Mouse (Mus musculus): ENCODE data around the gene B3galt6.

B3galt6 gene

DNA sequence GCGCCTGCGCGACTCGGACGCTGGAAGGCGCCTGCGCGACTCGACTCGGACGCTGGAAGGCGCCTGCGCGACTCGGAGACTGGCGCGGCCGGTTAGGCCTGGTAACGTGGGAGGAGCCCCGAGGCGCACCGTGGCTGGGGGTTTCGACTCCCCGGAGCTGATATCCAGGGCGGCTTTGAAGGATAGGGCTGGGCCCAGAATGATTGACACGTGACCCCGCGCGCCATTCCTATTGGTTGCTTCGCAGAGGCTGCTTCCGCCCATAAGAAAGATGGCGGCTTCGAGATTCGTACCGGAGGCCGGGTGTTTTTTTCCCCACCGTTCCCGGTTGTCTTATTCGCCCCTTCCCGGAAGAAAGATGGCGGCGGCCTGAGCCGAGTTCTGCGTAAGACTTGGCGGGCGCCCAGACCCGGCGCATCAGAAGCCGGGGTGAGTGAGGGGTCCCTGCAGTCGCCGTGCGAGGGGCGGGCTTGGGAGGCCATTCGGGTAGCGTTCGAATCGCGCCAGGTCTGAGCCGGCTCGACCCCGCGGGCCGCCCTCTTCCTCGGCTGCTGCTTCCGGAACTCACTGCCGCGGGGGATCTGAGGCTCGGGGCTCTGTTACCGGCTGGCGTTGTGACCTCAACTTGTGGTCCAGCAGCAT lies 578 bp upstream of the B3galt6 start:
- in situ Hi-C loops (cut with MboI; ENCODE audit: unreplicated experiment in 2 of 2) = no loop called here

DNA sequence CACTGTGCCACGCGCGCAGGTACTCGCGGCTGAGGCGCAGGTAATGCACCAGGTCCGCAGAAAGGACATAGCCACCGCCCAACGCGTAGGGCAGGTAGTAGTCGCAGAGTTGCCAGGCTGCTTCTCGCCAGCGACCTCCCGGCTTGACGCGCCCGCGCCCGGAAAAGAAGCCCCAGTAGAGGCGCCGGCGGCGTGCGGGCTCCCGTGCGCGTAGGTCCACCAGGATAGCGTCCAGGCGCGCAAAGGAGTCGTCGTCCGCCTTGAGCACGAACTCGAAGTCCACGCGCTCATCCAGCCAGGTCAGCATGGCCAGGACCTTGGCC lies 580 bp downstream of the B3galt6 start:
- in situ Hi-C loops (cut with MboI; ENCODE audit: unreplicated experiment in 2 of 2) = no loop called here

DNA sequence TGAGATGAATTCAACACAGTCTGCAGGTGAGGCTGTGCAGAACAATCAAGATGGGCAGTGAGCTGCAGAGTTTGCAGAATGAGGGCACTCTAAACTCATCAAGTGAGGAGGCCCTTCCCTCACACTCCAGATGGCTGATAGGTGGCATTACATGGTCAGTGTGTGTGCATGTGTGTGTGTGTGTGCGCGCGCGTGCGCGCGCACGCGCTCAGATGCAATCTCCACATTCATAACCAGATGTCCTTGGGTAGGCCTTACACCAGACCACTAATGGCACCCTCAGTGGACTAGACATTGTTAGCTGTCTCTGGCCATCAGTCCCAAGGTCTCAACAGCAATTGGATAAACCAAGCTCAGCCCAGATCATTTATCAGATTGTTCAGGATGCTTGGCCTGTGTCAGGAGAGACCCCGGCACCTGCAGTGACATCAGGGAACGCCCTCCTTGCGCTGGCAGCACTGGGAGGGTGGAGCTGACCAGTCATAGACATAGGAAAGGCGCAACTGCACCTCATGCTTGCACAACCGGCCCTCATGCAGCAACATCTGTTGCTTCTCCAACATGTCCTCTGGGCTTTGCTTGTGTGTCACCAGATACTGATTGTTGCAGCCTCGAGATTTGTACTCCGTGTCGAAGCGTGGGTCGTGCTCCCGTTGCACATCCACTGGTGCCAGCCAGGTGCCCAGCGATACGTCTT lies 1.1 kb downstream of the B3galt6 start:
- in situ Hi-C loops (cut with MboI; ENCODE audit: unreplicated experiment in 2 of 2) = no loop called here

DNA sequence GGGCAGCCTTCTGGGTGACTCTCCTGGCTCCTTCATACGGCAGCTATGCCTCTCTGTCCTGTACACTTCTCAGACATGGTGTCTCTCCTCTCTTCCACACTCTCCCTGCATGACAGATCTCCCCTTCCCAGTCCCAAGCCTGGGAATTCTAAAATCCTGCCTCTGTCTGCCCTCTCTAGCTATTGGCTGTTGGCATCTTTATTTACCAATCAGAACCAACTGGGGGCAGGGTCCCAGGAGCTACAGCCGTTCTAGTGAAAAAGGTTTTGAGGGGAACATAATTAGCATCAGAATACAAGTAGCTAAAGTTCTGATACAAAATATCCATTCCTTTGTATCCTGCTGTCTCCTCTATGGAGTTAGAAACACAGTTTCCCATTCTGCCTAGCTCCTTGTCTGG lies 8.7 kb downstream of the B3galt6 start:
- in situ Hi-C loops (cut with MboI; ENCODE audit: unreplicated experiment in 2 of 2) = no loop called here

DNA sequence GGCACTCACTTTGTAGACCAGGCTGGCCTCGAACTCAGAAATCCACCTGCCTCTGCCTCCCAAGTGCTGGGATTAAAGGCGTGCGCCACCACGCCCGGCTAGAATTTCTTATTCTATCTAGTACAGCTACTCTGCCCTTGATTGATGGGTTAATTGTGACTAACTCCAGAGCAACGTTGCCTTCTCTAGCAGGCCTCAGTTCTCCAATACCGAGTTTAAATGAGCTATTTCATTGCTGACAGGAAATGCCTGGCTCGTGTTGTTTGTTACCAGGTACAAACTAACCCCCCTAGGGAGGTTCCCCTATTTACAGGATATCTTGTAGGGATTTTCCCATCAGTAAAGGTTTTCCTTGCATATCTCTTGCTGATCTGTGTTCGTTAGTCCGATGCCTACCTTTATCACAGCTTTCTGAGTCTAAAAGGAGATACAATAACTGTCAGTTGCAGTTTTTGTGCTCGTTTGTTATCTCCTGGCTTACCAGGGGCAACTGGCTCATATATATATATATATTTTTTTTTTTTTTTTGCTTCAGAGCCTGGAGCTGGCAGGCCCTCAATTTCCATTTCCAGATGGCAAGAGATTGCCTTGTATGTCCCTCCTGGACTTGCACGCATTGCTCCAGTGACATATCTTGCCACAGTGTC lies 10.9 kb downstream of the B3galt6 start:
- in situ Hi-C loops (cut with MboI; ENCODE audit: unreplicated experiment in 2 of 2) = no loop called here

DNA sequence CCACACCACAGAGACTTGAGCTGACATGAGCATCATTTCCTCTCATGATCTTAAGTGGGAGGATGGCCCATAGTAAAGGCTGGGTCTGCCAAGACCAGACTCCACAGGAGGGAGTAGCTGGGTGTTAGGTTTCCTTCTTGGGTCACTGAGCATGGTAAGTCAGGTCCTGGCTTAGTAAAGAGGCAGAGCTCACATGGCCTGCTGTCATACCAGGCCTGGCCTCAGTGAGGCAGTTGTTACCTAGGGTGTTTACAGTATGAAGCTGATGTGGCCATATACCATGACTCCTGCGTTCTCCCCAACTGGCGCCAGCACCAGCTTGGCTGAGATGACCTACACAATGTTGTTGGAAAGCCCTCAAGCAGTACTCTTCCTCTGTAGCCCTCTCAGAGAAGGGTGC lies 19.2 kb downstream of the B3galt6 start:
- in situ Hi-C loops (cut with MboI; ENCODE audit: unreplicated experiment in 2 of 2) = no loop called here

DNA sequence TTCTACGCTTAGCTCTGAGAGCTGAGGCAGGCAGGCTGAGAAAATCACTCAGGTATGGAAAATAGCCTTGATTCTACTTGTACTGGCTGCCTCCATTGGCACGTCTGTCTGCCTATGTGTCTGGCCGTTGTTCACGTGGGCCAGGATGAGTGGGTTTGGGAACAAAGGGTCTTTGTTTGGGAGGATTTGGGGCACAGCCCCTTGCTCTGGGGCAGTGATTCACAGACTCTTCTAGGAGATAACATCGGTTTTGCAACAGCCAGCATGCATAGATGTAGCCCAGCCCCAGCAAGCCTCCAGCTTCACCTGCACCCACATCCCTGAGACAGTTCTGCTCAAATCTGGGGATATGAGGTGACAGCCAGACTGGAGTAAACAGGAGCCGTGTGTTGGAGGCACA lies 19.8 kb downstream of the B3galt6 start:
- in situ Hi-C loops (cut with MboI; ENCODE audit: unreplicated experiment in 2 of 2) = no loop called here

DNA sequence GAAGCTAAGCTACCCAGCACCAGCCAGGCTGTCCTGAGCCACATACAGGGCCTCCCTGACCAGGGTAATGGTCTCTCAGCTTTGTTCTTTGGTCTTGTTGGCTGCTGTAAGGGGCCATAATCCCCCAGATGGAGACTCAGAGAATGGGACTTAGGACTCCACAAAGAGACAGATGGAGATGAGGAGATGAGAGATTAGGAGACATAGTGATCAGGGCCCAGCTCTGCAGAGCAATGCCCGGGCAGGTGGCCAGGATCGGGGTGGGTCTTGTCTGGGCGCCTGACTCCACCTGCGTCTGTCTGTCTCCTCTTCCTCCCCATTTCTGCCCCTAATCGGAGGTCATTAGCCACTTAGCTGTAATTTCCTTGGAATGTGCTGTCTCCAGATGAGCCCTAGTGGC lies 22.2 kb downstream of the B3galt6 start:
- in situ Hi-C loops (cut with MboI; ENCODE audit: unreplicated experiment in 2 of 2) = no loop called here

DNA sequence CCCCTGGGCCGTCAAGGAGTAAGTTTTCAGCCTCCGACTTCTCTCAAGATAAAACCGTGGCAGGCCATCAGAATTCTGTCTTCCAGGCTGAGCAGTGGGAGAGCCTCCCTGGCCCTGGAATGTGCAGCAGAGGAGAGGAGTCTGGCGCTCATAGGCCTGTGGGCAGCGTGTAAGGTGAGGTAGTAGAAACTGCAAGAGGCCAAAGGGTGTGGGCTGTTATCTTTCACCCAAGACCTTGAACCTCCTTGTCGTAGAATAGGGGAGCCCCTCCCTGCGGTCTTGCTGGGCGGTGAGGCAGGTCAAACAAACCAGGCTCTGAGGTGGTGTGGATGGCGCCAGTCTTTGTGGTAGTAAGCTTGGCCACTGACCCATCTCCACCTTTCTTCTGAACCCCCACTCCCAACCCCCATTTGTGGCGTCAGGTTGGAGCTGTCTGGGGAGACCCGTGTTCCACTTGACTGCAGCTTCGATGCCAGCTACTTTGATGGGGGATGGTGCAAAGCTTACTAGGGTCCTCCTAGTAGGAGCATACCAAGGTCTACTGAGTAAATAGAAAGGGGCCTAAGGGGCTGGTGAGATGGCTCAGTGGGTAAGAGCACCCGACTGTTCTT lies 23.3 kb downstream of the B3galt6 start:
- in situ Hi-C loops (cut with MboI; ENCODE audit: unreplicated experiment in 2 of 2) = loop anchor here in 1 of 2 experiments (10.0 kb wide), 1 partner anchor 136 kb away; the partner anchor contains the start of gene 9430015G10Rik

DNA sequence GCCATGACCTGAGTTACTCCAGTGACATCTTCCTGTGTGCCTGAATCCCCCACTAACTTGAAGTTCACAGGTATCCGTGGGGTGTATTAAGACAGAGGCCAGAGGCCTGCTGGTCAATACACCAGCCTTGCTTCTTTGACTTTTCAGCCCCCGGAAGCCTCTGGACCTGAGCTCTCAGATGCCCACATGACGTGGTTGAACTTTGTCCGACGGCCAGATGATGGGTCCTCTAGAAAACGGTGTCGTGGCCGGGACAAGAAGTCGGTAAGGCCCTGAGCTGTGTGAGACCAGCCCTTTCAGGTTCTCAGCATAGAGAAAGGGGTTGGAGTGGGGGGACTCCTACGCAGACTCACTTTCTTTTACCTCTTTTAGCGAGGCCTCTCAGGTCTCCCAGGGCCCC lies 28.1 kb downstream of the B3galt6 start:
- in situ Hi-C loops (cut with MboI; ENCODE audit: unreplicated experiment in 2 of 2) = loop anchor here in 1 of 2 experiments (10.0 kb wide), 1 partner anchor 140 kb away; the partner anchor contains the start of gene 9430015G10Rik

DNA sequence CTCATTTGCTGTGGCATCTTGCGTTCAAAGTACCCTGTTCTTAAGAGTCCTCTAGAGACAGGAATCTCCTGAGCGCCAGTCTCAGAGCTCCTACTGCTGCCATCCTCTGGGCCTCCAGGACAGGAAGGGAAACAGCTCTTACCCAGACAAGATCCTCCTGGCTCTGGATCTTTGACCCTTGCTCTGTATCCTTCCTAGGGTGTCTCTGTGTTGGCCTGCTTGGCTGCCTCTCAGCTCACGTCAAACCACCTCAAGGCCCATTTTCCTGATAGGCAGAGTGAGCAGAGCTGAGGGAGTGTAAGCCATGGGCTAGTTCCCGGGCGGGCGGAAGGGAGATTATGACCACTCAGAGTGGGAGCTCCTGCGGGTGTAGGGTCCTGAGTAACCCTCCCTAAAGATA lies 29.3 kb downstream of the B3galt6 start:
- in situ Hi-C loops (cut with MboI; ENCODE audit: unreplicated experiment in 2 of 2) = loop anchor here in 1 of 2 experiments (10.0 kb wide), 1 partner anchor 142 kb away; the partner anchor contains the start of gene 9430015G10Rik

DNA sequence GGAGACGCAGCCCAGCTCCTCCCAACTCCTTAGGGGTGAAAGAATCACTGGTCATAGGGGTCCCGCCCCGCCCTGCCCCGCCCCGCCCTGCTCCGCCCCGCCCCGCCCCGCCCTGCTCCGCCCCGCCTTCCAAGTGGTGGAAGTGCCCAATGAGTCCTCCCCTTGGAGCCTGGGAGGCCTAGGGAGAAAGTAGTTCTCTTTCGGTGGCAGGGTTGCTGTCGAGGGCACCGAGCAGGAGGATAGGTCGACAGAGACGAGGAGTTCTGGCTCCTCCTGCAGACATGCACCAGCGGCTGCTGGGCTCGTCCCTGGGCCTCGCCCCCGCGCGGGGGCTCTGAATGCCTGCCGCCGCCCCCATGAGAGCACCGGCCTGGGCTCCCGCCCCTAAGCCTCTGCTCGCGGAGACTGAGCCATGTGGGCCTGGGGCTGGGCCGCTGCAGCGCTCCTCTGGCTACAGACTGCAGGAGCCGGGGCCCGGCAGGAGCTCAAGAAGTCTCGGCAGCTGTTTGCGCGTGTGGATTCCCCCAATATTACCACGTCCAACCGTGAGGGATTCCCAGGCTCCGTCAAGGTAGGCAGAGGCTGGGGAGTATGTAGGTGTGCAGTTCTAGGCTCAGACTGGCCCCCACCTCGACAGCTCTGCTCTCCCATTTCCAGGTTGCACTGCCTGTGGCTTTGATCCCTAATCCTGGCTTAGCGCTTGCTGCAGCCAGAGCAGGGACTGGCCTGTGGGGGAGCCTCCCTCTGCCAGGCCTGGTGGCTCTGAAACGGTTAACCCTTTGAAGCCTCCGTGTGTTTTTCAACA lies 30.1 kb downstream of the B3galt6 start, which contains the start of gene C1qtnf12:
TSS of gene C1qtnf12 (plus strand) at position 152 of the 805 bp plus-strand sequence.
- in situ Hi-C loops (cut with MboI; ENCODE audit: unreplicated experiment in 2 of 2) = loop anchor here in 1 of 2 experiments (10.0 kb wide), 1 partner anchor 142 kb away; the partner anchor contains the start of gene 9430015G10Rik

DNA sequence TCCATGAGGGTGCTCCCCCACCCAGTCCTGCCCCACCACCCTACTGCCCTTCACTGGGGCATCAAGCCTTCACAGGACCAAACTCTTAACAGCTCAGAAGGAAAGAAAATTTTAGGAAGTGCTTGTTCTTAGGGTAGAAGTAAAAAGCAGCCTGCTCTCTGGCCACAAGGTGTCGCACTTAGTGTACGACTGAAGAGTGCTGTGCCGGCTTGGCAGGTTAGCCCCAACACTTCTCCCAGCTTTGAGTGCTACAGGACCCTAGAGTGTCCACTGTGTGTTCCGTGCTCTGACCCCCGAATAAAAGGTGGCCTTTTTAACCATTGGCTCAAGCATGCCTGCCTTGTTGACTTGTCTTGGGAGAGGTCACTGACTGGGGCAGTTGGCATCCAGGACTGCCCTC lies 33.2 kb downstream of the B3galt6 start:
- in situ Hi-C loops (cut with MboI; ENCODE audit: unreplicated experiment in 2 of 2) = loop anchor here in 1 of 2 experiments (5.0 kb wide), 1 partner anchor 143 kb away; no protein-coding TSS in a partner anchor

DNA sequence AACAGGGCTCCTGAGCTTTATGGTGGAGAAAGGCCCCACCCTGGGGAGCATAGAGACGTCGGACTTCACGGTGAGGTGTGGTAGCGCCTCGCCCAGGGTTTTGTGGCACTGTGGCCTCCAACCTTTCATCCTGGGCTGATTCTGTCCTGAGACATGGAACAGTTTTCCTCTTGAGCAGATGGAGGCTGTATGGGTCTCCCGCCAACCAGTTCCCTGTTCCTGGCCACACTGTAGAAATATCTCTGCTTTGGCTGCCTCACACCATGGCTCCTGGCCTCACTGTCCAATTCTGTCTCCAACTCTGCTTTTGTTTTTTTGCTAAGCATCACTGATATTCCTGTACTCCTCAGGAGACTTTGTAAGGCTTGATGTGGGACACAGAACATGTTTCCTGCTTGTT lies 37.0 kb downstream of the B3galt6 start:
- in situ Hi-C loops (cut with MboI; ENCODE audit: unreplicated experiment in 2 of 2) = loop anchor here in 1 of 2 experiments (5.0 kb wide), 1 partner anchor 147 kb away; no protein-coding TSS in a partner anchor

DNA sequence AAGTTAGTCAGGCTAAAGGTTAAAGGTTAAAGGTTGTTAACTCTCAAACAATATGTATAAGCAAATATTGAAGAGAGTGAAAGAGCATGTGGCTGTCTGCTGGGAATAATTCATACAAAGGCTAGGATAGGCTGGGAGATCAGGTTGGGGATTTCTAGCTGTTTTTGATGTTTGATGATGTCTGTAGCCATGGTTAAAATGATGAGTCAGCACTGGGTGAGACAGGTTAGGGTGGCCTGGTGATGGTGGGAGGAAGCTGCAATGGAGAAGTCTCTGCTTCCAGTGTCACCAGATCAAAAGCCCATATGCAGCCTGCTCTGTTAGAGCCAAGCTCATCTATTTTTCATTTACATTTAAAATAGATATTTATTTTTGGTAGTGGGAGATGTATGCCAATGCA lies 45.4 kb downstream of the B3galt6 start:
- in situ Hi-C loops (cut with MboI; ENCODE audit: unreplicated experiment in 2 of 2) = loop anchor here (5.0 to 25.0 kb wide), 3 partner anchors 112 to 1810 kb away; partner anchors contain the start of genes Aurkaip1 (in 2 of the 2), Mxra8 (in 1 of the 2), Trp73 (in 1 of the 2) and Wrap73 (in 1 of the 2)

DNA sequence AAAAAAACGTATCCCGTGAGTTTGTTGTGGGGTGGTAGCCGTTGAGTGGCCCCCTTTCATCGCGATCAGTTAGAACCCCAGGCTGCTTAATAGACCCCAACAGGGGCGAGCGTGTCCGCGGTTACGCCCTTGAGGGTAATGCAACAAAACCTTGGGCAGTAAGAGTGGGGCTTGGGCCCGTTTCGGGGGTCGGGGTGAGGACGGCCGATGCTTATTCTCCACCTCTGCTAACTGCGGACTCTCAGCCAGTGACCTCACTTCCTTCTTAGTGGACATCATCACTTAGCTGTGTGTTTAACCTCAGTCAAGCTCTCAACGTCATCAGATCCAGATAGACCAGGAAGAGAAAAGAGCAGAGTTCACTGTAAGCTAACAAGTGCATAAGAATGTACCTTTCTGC lies 48.2 kb downstream of the B3galt6 start:
- in situ Hi-C loops (cut with MboI; ENCODE audit: unreplicated experiment in 2 of 2) = loop anchor here (5.0 to 25.0 kb wide), 3 partner anchors 52 to 1807 kb away; partner anchors contain the start of genes Acap3 (in 1 of the 2), Aurkaip1 (in 1 of the 2), Mxra8 (in 1 of the 2) and Pusl1 (in 1 of the 2)

DNA sequence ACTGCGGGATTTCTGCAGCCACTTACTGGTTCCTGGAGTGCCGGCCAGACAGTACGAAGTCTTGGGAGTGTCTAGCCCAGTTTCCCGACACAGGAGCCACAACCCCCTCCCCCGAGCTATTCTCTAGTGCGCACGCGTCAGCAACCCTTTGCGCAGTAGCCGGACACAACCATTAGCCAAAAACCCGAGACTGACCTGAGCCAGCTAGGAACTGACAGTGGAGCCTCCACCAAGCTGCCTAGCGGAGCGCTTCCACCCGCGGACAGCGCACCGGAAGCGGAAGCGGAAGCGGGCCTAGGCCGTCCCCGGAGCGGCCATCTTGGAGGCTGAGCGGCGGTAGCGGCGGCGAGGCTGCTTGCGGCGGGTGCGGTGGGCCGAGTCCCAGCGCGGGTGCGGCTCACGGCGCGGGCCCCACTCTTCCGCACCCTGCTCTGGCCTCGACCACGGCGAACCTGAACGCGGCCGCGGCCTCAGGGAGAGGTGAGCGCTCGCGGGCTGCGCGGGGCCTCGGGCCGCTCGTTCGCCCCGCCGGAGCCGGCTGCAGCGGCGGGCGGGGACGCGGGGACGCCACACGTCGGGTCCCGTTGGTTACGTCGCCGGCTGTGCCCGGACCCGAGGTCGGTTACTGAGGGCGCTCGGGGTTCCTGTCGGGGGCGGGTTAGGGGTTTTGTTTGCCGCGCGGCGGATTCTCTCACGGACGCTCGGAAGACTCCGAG lies 48.8 kb downstream of the B3galt6 start, which contains the start of gene Ube2j2:
TSS of gene Ube2j2 (plus strand) at position 298 of the 716 bp plus-strand sequence.
- in situ Hi-C loops (cut with MboI; ENCODE audit: unreplicated experiment in 2 of 2) = loop anchor here (5.0 to 25.0 kb wide), 3 partner anchors 51 to 1806 kb away; partner anchors contain the start of genes Acap3 (in 1 of the 2), Aurkaip1 (in 1 of the 2), Mxra8 (in 1 of the 2) and Pusl1 (in 1 of the 2)

DNA sequence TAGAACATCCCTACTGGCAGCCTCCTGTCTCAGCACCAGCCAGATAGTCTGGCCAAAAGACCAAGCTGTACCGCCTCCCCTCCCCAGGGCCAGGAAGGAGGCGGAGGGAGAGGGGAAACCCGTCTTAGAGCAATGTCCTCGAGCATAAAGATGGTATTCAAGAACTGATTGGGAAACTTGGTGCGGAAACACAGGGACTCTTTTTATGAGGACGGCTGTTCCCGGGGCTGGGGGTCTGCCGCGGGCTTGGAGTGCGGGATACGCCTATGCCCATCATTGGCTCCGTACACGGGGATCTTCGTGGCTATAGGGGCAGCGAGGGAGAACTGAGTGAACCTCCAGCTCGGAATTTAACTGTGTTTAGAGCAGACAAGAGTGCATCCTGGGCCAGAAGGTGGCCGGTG lies 49.4 kb downstream of the B3galt6 start:
- in situ Hi-C loops (cut with MboI; ENCODE audit: unreplicated experiment in 2 of 2) = loop anchor here (5.0 to 25.0 kb wide), 3 partner anchors 51 to 1806 kb away; partner anchors contain the start of genes Acap3 (in 1 of the 2), Aurkaip1 (in 1 of the 2), Mxra8 (in 1 of the 2) and Pusl1 (in 1 of the 2)
